Mouse (Mus musculus) neutrophil, adult 83 days (primary cell): ENCODE measurements around the gene Dbp. TPM values are rescaled to one million over a fixed set of nuclear protein-coding genes. Genes with fewer than 3 reads are reported as not detected.

Experiments
- total RNA-seq, 2 experiments: library from RNA; stranded (reverse); gene quantifications; one replicate each; pipeline ENCODE4 v1.2.4; 2023

Dbp gene
- 1 to 10 TPM; 5.3 TPM for total RNA-seq

DNA sequence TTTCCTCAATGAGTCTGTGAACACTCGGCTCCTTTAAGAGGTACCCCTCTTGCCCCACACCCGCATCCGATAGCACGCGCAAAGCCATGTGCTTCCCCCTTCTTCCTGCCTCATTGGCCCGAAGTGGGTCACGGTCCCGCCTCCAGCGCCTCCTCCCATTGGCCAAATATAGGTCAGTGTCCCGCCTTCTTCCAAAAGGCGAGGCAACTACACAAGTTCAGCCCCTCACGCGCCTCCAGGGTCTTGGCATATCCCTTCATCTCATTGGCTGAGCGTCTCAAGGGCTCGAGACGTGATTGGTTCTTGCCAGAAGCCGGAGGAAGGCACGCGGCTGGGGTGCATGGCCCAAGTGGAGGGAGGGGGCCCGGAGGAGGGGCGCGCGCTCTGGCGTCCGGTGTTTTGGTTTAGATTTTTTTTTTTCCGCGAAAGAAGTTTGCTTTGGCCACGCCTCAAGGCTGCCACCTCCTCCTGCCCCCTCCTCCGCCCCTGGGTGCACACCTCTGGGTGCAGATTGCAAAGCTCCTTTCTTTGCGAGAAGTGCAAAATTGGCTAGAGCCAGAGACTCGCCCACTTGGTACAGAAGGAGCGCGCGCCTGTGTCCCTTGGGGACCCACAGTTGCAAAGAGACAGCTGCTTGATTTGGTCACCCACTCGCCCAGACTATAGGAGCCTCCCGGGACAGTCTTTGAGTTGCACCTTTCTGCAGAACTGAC is at the start of gene Dbp:
Gene Dbp (plus strand): TSS at position 359 of the 713 bp plus-strand sequence.

DNA sequence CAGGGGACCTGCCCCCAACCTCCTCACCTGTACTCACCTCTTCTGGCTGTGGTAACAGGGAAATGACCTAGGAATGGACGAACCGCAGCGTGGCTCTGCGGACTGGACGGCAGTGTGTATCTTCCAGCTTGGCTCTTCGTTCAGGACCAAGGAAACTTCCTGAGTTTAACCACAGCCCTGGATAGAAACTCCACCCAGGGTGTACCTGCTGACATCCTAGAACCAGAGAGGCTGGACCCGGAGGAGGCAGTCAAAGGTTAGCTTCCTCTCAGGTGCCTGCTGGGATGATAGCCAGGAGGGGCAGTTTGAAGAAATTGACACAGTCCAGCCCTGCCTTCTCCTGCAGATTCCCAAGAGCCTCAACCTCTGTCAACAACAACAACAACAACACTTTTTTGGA is 38.7 kb upstream of the Dbp start, which contains the start of gene Fut2:
Gene Fut2 (minus strand): TSS at position 234 of the 400 bp plus-strand sequence.

DNA sequence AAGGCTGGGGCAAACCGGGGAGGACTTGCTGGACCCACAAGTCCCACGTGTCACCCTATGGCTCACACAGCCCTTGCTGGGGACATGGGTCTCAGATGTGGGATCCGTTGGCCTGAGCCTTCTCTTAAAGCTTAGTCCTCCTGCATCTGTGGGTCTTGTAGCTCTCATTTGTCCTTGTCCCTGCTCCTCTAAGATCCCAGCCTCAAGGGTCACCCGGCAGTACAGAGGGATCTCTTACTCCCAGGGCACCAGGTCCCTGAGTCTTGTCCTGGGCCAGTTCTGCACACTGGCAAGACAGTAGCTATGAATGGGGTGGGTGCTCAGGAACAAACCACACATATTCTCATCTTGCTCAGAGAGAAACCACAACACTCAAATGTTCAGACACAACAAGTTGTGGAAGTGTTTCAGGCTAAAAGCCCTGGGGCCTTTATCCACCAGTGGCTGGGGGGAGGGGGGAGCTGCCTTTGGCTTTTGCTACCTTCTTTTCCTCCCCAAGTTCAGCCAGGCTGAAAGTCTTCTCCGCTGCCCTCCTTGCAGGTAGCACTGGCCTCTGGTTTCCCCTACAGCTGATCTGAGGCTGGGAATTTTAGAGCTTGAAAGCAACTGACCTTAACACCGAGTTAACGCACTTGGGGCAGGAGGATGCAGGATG is 21.4 kb upstream of the Dbp start, which contains the start of gene Ntn5:
Gene Ntn5 (plus strand): TSS at position 627 of the 655 bp plus-strand sequence.

DNA sequence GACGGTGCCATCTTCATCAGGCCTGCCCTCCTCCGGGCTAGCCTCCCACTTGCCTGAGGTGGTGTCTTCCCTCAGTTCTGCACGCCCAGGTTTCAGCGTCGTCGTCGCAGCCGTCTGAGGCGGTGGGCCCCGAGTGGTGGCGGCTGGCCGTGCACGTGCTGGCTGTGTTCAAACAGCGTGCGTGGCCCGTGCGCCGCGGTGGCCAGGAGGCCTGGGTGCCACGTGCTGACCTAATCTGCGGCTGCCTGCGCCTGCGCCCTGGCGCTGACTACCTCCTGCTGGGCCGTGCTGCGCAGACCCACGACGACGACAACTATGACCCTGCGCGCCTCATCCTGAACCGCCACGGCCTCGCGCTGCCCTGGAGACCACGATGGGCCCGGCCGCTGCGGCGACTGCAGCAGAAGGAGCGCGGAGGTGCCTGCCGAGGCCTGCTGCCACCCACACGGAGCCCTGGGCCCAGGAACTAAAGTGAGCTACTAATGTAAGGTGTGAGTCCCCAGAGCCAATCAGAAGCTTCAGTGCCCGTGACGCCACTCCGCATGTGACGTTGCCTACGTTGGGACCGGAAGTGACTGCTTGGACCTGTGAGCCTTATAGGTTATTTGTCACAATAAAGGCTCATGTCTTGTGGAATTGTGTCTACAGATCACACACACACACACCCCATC is 10.8 kb upstream of the Dbp start, which contains the start of gene Sec1:
Gene Sec1 (minus strand): TSS at position 482 of the 671 bp plus-strand sequence.

DNA sequence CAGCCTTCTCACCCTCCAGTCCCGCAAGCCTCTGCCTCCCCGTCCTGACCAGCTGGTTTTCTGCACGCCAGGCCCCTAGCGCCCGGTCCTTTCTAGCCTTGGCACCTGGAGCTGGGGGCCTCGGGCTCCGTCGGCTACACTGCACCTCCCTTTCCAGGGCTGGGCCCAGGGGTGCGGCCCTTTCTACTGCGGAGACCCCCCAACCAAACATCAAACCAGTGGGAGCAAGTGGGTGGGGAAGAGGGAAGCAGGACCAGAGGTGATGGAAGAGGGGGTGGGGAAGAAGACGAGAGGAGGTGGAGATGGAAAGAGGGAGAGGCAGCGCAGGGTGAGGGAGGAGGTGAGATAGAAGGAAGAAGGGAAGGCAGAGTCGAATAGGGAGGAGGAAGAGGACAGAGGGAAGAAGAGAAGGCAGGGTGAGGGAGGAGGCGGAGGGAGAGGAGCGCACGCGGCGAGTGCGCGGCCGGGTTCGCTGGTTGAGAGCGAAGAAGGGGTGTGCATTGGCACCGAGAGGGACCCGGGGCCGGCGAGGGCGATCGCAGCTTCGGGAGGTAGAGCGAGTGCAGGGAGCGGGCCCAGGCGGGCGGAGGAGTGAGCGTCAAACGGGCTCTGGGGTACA is 5.3 kb upstream of the Dbp start, which contains the start of gene Car11:
Gene Car11 (plus strand): TSS at position 321 of the 619 bp plus-strand sequence.

DNA sequence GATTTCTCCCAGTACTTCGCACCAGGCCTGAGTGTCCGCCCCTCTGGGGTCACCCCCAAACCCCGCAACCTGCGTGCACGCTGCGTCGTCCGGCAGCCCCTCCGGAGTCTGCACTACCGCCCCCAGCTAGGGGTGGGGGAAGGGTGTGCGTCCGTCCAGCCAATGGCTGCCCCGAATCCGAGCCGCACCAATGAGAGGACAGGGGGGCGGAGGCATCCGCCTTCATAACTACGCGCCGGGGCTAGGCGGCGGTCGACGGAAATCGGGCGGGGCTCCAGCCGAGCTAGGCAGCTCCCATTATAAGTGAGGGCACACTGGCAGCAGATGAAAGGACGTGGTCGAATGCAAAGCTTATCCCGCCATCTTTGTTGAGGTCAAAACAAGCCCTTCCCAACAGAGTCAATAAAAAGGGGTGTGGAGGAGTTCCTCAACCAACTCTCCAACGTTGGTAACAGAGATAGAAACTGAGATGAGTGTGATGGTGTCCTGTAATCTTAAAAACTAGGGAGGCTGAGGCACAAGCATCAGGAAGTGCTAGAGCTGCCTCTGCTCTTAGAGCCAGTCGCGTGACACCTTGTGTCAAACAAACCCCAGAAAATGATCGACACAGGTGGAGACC is 10.3 kb downstream of the Dbp start, which contains the start of gene Rpl18:
Gene Rpl18 (plus strand): TSS at position 368 of the 619 bp plus-strand sequence.

DNA sequence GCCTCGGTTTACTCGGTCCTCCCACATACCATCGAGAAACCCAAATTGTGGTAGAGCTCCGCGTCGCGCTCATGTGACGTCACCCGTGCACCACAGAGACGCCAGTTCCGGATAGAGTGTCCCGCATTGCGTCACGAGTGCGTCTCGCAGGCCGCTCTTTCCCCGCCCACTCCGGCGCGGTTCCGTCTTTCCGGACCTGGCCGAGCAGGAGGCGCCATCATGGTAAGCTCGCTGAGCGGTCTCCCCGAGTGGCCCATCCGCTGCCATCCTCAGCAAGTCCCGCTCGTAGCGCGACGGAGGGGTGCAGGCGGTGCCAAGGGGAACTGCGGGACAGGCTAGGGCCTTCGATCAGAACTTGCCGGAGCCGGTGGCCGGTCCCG is 13.0 kb downstream of the Dbp start, which contains the start of gene Sphk2:
Gene Sphk2 (minus strand): TSS at position 85 of the 380 bp plus-strand sequence.

DNA sequence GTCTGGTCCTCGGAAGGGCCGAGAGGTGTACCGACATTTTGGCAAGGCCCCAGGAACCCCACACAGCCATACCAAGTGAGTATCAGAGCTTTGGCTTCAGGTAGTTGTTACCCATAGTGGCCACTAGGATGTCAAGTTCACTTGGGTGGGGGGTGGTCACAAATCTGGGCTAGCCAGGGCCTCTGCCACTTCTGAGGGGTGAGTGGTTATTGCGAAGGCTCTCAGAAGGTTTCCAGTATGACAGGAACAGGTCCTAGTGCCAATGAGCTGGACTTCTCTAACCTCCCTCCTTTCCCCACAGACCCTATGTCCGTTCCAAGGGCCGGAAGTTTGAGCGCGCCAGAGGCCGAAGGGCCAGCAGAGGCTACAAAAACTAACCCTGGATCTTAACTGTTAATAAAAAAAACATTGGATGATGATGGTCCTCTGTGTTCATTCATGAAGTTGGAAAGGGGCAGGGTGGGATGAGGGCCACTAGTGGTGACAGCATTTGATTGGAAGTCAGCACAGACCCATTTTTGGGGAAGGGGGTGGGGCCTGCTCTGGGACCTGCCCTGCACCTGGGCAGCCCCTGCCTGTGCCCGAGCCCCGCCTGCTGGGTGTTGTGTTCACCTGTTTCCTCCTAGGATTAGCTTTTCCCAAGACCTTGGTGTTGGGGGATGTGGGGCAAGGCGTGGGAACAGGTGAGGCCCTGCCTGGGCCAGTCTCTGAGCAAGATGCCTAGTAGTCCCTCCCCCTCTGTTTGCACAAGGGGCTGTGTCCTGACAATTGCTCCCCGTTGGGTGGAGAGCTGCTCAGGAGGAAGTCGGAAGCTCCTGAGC is 15.7 kb downstream of the Dbp start, which contains the start of gene Fam83e:
Gene Fam83e (plus strand): TSS at position 800 of the 821 bp plus-strand sequence.

DNA sequence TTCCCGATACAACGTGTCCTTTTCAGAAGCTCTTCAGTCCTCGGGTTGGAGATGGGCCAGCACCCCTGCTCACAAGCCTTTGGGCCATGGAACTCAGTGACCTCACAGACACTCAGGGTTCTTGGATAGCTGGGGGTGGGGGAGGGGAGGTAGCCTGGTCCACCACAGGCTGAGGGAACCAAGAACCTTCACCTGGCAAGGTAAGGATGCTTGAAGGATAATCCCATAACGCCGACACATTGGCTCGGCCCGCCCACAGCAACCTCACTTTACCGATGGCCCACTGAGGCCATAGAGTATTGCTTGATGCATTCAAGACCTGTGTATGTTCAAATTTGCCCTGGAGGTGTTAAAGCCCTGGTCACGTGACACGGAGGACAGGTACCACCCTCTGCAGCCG is 20.8 kb downstream of the Dbp start, which contains the start of gene Spaca4:
Gene Spaca4 (minus strand): TSS at position 101 of the 400 bp plus-strand sequence.

Other genes with a start within 250 kb of the Dbp start
- 1,000 to 10,000 TPM; 1,390 to 1,483 TPM for gene Ftl1, start 245.2 kb upstream of the Dbp start, total RNA-seq
- 10 to 100 TPM; 42.0 to 45.1 TPM for gene Bax, start 238.2 kb upstream of the Dbp start, total RNA-seq
- not detected for gene Tulp2, start 223.2 kb upstream of the Dbp start, total RNA-seq
- 1 to 10 TPM; 1.2 to 2.5 TPM for gene Gm45808, start 218.3 kb upstream of the Dbp start, total RNA-seq
- 1 to 10 TPM; 5.9 to 6.1 TPM for gene Dhdh, start 216.3 kb upstream of the Dbp start, total RNA-seq
- gene Nucb1, start 194.7 kb upstream of the Dbp start, total RNA-seq: 100 to 1,000 TPM; 111 to 114 TPM
- gene Ppp1r15a, start 178.8 kb upstream of the Dbp start, total RNA-seq: 100 to 1,000 TPM; 253 to 370 TPM
- gene Plekha4, start 178.8 kb upstream of the Dbp start, total RNA-seq: under 1 TPM in 1 of 2 experiments, not detected in 1; 0.15 TPM
- gene Hsd17b14, start 150.2 kb upstream of the Dbp start, total RNA-seq: not detected
- gene Bcat2, start 134.9 kb upstream of the Dbp start, total RNA-seq: 10 to 100 TPM; 39.9 to 42.5 TPM
- gene Fgf21, start 89.6 kb upstream of the Dbp start, total RNA-seq: not detected
- under 1 TPM in 1 of 2 experiments, not detected in 1; 0.22 TPM for gene Fut1, start 87.8 kb upstream of the Dbp start, total RNA-seq
- gene Izumo1, start 83.3 kb upstream of the Dbp start, total RNA-seq: not detected
- 1 to 10 TPM; 1.9 to 2.0 TPM for gene Rasip1, start 77.6 kb upstream of the Dbp start, total RNA-seq
- gene Mamstr, start 65.1 kb upstream of the Dbp start, total RNA-seq: under 1 TPM; 0.13 to 0.73 TPM
- gene Fut2, start 38.7 kb upstream of the Dbp start, total RNA-seq: not detected
- gene Ntn5, start 21.1 kb upstream of the Dbp start, total RNA-seq: not detected
- under 1 TPM in 1 of 2 experiments, not detected in 1; 0.26 TPM for gene Sec1, start 10.7 kb upstream of the Dbp start, total RNA-seq
- not detected for gene Car11, start 5.2 kb upstream of the Dbp start, total RNA-seq
- gene Rpl18, start 10.4 kb downstream of the Dbp start, total RNA-seq: 100 to 1,000 TPM; 782 to 910 TPM
- gene Sphk2, start 12.9 kb downstream of the Dbp start, total RNA-seq: 10 to 100 TPM; 39.2 to 41.2 TPM
- gene Fam83e, start 16.1 kb downstream of the Dbp start, total RNA-seq: under 1 TPM; 0.55 to 0.64 TPM
- not detected for gene Spaca4, start 20.7 kb downstream of the Dbp start, total RNA-seq
- gene Lmtk3, start 78.7 kb downstream of the Dbp start, total RNA-seq: not detected
- not detected for gene Sult2b1, start 79.6 kb downstream of the Dbp start, total RNA-seq
- gene Cyth2, start 109.5 kb downstream of the Dbp start, total RNA-seq: 10 to 100 TPM; 68.3 to 83.9 TPM
- under 1 TPM; 0.20 to 0.33 TPM for gene Kcnj14, start 119.7 kb downstream of the Dbp start, total RNA-seq
- 1 to 10 TPM; 5.4 to 5.9 TPM for gene Grwd1, start 125.9 kb downstream of the Dbp start, total RNA-seq
- gene Kdelr1, start 167.7 kb downstream of the Dbp start, total RNA-seq: 10 to 100 TPM; 65.3 to 69.5 TPM
- gene Grin2d, start 173.3 kb downstream of the Dbp start, total RNA-seq: under 1 TPM; 0.15 to 0.22 TPM
- gene Syngr4, start 191.6 kb downstream of the Dbp start, total RNA-seq: under 1 TPM; 0.82 to 0.85 TPM
- 1 to 10 TPM; 7.0 to 7.5 TPM for gene Tmem143, start 191.9 kb downstream of the Dbp start, total RNA-seq
- gene Emp3, start 216.3 kb downstream of the Dbp start, total RNA-seq: 100 to 1,000 TPM; 379 to 407 TPM
- gene Ccdc114, start 219.0 kb downstream of the Dbp start, total RNA-seq: 1 to 10 TPM; 4.8 to 7.6 TPM